23 mouse cellular contexts compared by ENCODE assay signal in genomic region chr14:73574053-73574452, GRCm38 (mm10). TPM values are rescaled to one million over a fixed set of nuclear protein-coding genes. Genes with fewer than 3 reads are reported as not detected.
DNase-seq lines count a peak whose midpoint lies in the region; ATAC-seq and TF ChIP-seq lines count a peak whose summit lies in the region.
"Had no signal": no experiment of that assay in that cellular context is flagged by ENCODE, and none has a peak within 500 bp of the region (broad histone marks: within the 10 kb centered on the region; RNA-seq: fewer than 3 reads in every experiment).

No protein-coding gene starts in this region.

- peak; percentile 23; the same call in 1 of the 2 replicates for ATAC-seq in liver, embryonic 11.5 days (replicated peaks; ENCODE audit: low FRiP score)
- peak; percentile 49; the same call in 1 of the 2 replicates for ATAC-seq in intestine, embryonic 16.5 days
- ATAC-seq: forebrain, embryonic 15.5 days; lung, postnatal 0 days; midbrain, embryonic 15.5 days had no signal

- no peak overlapping the region for H3K4me3 ChIP-seq in liver, embryonic 11.5 days (ENCODE audit: low read depth, low read length)
- H3K4me3 ChIP-seq in ES-Bruce4 (ENCODE audit: low read depth, low read length) (no peak overlapping the region), MEL (ENCODE audit: control insufficient read depth in 1 of 2, insufficient read depth in 1 of 2, low read depth in 2 of 2, low read length in 2 of 2) (no peak overlapping the region)
- no peak overlapping the region for H3K4me3 ChIP-seq in intestine, embryonic 16.5 days (ENCODE audit: low read length)
- H3K4me3 ChIP-seq: forebrain, embryonic 15.5 days; heart, adult 2 months; hindbrain, embryonic 15.5 days; left cerebral cortex, adult 2 months; limb, embryonic 15.5 days; midbrain, embryonic 15.5 days; neural tube, embryonic 13.5 days had no signal

- WGBS in liver, embryonic 11.5 days, result 82% methylated on average over 5 of the region's 5 CpGs
- 86% methylated on average over 5 of the region's 5 CpGs for WGBS in intestine, embryonic 16.5 days

- no peak overlapping the region for H3K9ac ChIP-seq in liver, embryonic 11.5 days (ENCODE audit: low read depth, low read length)
- H3K9ac ChIP-seq in ES-Bruce4 (ENCODE audit: low read depth, poor library complexity, severe bottlenecking), result no peak overlapping the region
- H3K9ac ChIP-seq in MEL (ENCODE audit: control insufficient read depth, low read depth, low read length, poor library complexity, severe bottlenecking), result no peak overlapping the region
- H3K9ac ChIP-seq in intestine, embryonic 16.5 days (ENCODE audit: low read depth, low read length), result no peak overlapping the region
- H3K9ac ChIP-seq: forebrain, embryonic 15.5 days; hindbrain, embryonic 15.5 days; limb, embryonic 15.5 days; midbrain, embryonic 15.5 days; neural tube, embryonic 13.5 days had no signal

- H3K36me3 ChIP-seq in liver, embryonic 11.5 days (ENCODE audit: control insufficient read depth, insufficient read depth, low read length), result peaks cover 19% of the 10 kb centered on the region
- H3K36me3 ChIP-seq in ES-Bruce4 (ENCODE audit: control insufficient read depth, insufficient read depth, low read length, poor library complexity, severe bottlenecking) (peaks cover 5% of the 10 kb centered on the region; the same call in 1 of the 2 replicates), MEL (ENCODE audit: control insufficient read depth in 1 of 2, insufficient read depth in 2 of 2, low read length in 2 of 2) (peaks cover 0 to 8% of the 10 kb centered on the region in 2 experiments; a peak in 2 of 4 replicates)
- peaks cover 10% of the 10 kb centered on the region for H3K36me3 ChIP-seq in intestine, embryonic 16.5 days (ENCODE audit: control insufficient read depth, insufficient read depth, low read length)

- no peak overlapping the region for H3K4me2 ChIP-seq in liver, embryonic 11.5 days
- H3K4me2 ChIP-seq in intestine, embryonic 16.5 days (ENCODE audit: low read depth, low read length), result no peak overlapping the region
- H3K4me2 ChIP-seq: forebrain, embryonic 15.5 days; hindbrain, embryonic 15.5 days; limb, embryonic 15.5 days; midbrain, embryonic 15.5 days; neural tube, embryonic 13.5 days had no signal

- no peak for DNase-seq in liver, embryonic 11.5 days (ENCODE audit: low spot score)
- DNase-seq in liver (no peak), MEL (ENCODE audit: low read depth, low spot score) (peak; percentile 52), adipocyte (ENCODE audit: low spot score) (no peak)
- DNase-seq in kidney, postnatal 25 days, result no peak
- DNase-seq: adrenal gland, postnatal 10 days; cerebellum, adult 2 months; cerebellum, postnatal 25 days; embryo, embryonic 11 days; gastrocnemius, postnatal 14 days; heart, adult 2 months; heart, postnatal 4 days; kidney, adult 18-20 months had no signal

- H3K9me3 ChIP-seq in liver, embryonic 11.5 days (ENCODE audit: control insufficient read depth, low read length), result no peaks in the 10 kb centered on the region
- peaks cover 27% of the 10 kb centered on the region for H3K9me3 ChIP-seq in ES-Bruce4 (replicated peaks; ENCODE audit: control insufficient read depth, insufficient read depth, low read length, poor library complexity, severe bottlenecking)
- no peaks in the 10 kb centered on the region for H3K9me3 ChIP-seq in MEL (replicated peaks; ENCODE audit: insufficient read depth, low read length)
- H3K9me3 ChIP-seq in intestine, embryonic 16.5 days (ENCODE audit: control insufficient read depth, low read length), result no peaks in the 10 kb centered on the region
- H3K9me3 ChIP-seq: forebrain, embryonic 15.5 days; hindbrain, embryonic 15.5 days; limb, embryonic 15.5 days; midbrain, embryonic 15.5 days; neural tube, embryonic 13.5 days had no signal

- TF ChIP-seq POLR2A in ES-Bruce4 (IDR thresholded peaks at IDR 0.05; ENCODE audit: insufficient read depth, low read length) (no peak), MEL (IDR thresholded peaks at IDR 0.05; ENCODE audit: control insufficient read depth in 1 of 2, insufficient read depth in 1 of 2, low read depth in 1 of 2, low read length in 2 of 2, poor library complexity in 1 of 2) (no peak)

- TF ChIP-seq EP300 in ES-Bruce4 (IDR thresholded peaks at IDR 0.05; ENCODE audit: insufficient read depth, low read depth, low read length) (no peak), MEL (IDR thresholded peaks at IDR 0.05; ENCODE audit: low read depth in 1 of 2, low read length in 2 of 2) (no peak)

- H3K27ac ChIP-seq in liver, embryonic 11.5 days (ENCODE audit: low read depth, low read length), result no peak overlapping the region
- H3K27ac ChIP-seq in ES-Bruce4 (ENCODE audit: insufficient read depth, low read length), result peak overlapping the region; percentile 49; the same call in 1 of the 2 replicates
- no peak overlapping the region for H3K27ac ChIP-seq in MEL (ENCODE audit: control insufficient read depth, low read depth, low read length)
- H3K27ac ChIP-seq in intestine, embryonic 16.5 days (ENCODE audit: low read length), result no peak overlapping the region
- H3K27ac ChIP-seq: forebrain, embryonic 15.5 days; heart, adult 2 months; hindbrain, embryonic 15.5 days; left cerebral cortex, adult 2 months; limb, embryonic 15.5 days; macrophage; midbrain, embryonic 15.5 days; neural tube, embryonic 13.5 days had no signal

- no peaks in the 10 kb centered on the region for H3K4me1 ChIP-seq in liver, embryonic 11.5 days (replicated peaks; ENCODE audit: control insufficient read depth, insufficient read depth, low read length)
- H3K4me1 ChIP-seq in ES-Bruce4 (ENCODE audit: control insufficient read depth, insufficient read depth, low read length) (no peaks in the 10 kb centered on the region), MEL (ENCODE audit: control insufficient read depth in 1 of 2, insufficient read depth in 2 of 2, low read length in 2 of 2) (no peaks in the 10 kb centered on the region)
- no peaks in the 10 kb centered on the region for H3K4me1 ChIP-seq in intestine, embryonic 16.5 days (ENCODE audit: control insufficient read depth, insufficient read depth, low read length)
- H3K4me1 ChIP-seq: forebrain, embryonic 15.5 days; hindbrain, embryonic 15.5 days; limb, embryonic 15.5 days; midbrain, embryonic 15.5 days; neural tube, embryonic 13.5 days had no signal

- no peak for TF ChIP-seq RAD21 in MEL (IDR thresholded peaks at IDR 0.05; ENCODE audit: low read depth, low read length)

- peaks cover 2% of the 10 kb centered on the region; the same call in 1 of the 2 replicates for H3K79me2 ChIP-seq in MEL (ENCODE audit: control insufficient read depth, insufficient read depth, low read length, poor library complexity)

- TF ChIP-seq CTCF in ES-Bruce4 (IDR thresholded peaks at IDR 0.05; ENCODE audit: low read depth, low read length), result no peak
- TF ChIP-seq CTCF in MEL (IDR thresholded peaks at IDR 0.05 in 2 of 3, conservative IDR thresholded peaks at IDR 0.05 in 1 of 3; ENCODE audit: control insufficient read depth in 1 of 3, insufficient read depth in 1 of 3, low read depth in 2 of 3, low read length in 3 of 3, poor library complexity in 1 of 3, severe bottlenecking in 1 of 3), result no peak

- H3K27me3 ChIP-seq in liver, embryonic 11.5 days (replicated peaks; ENCODE audit: control insufficient read depth, insufficient read depth, low read length), result no peaks in the 10 kb centered on the region
- no peaks in the 10 kb centered on the region for H3K27me3 ChIP-seq in ES-Bruce4 (ENCODE audit: control insufficient read depth, insufficient read depth, low read length, poor library complexity, severe bottlenecking)
- no peaks in the 10 kb centered on the region for H3K27me3 ChIP-seq in MEL (ENCODE audit: control insufficient read depth in 1 of 2, insufficient read depth in 2 of 2, low read length in 2 of 2)
- no peaks in the 10 kb centered on the region for H3K27me3 ChIP-seq in intestine, embryonic 16.5 days (replicated peaks; ENCODE audit: control insufficient read depth, insufficient read depth, low read length)
- H3K27me3 ChIP-seq: forebrain, embryonic 15.5 days; hindbrain, embryonic 15.5 days; limb, embryonic 15.5 days; midbrain, embryonic 15.5 days; neural tube, embryonic 13.5 days had no signal

TF ChIP-seq in MEL, 35 proteins besides CTCF, POLR2A, EP300 and RAD21:
- TF ChIP-seq MEF2A (IDR thresholded peaks at IDR 0.05; ENCODE audit: extremely low read depth, insufficient replicate concordance, low read depth, low read length, poor library complexity, severe bottlenecking), result no peak
- TF ChIP-seq ETS1 (IDR thresholded peaks at IDR 0.05; ENCODE audit: low read depth, low read length), result 0 out of 2 replicates have a peak, but pooled peaks have one; percentile 14
- no peak for TF ChIP-seq POLR2AphosphoS2 (IDR thresholded peaks at IDR 0.05; ENCODE audit: low read length)
- TF ChIP-seq USF2 (IDR thresholded peaks at IDR 0.05; ENCODE audit: borderline replicate concordance in 1 of 2, insufficient read depth in 1 of 2, low read depth in 1 of 2, low read length in 2 of 2), result no peak
- TF ChIP-seq RCOR1 (IDR thresholded peaks at IDR 0.05; ENCODE audit: low read depth, low read length), result no peak; the same call in 1 of the 2 replicates
- TF ChIP-seq NELFE (IDR thresholded peaks at IDR 0.05; ENCODE audit: low read depth, low read length), result no peak
- 0 out of 2 replicates have a peak, but pooled peaks have one; percentile 14 for TF ChIP-seq GATA1 (IDR thresholded peaks at IDR 0.05; ENCODE audit: low read depth, low read length)
- no peak for TF ChIP-seq MYC (IDR thresholded peaks at IDR 0.05; ENCODE audit: low read depth, low read length)
TF ChIP-seq in MEL: peak in this region for 2.

RNA-seq across cellular contexts. Expression of gene Nudt15, which starts 26.0 kb away (rescaled TPM):
- polyA plus RNA-seq in liver, embryonic 11.5 days (2014; fragmentation: Nextera tagmentation; extraction: Ambion mirVana), result 6.8 and 7.5 TPM in 2 replicates
- 3.3 and 3.9 TPM in 2 replicates for polyA plus RNA-seq in ES-Bruce4 (2011; ENCODE audit: insufficient read depth, insufficient read length, low read depth, missing spikeins)
- total RNA-seq in MEL (2012; rRNA removed), result 8.4 and 8.8 TPM in 2 replicates
- 10 to 100 TPM in 1 of 2 experiments, not detected in 1; 12.3 TPM for polyA plus RNA-seq in MEL (2012; ENCODE audit: insufficient read depth in 1 of 2, insufficient read length in 2 of 2, low read depth in 1 of 2, low replicate concordance in 2 of 2, missing spikeins in 1 of 2)
- polyA plus RNA-seq in intestine, embryonic 16.5 days (2015; fragmentation: Nextera tagmentation; extraction: Ambion mirVana), result 5.7 and 5.8 TPM in 2 replicates

RNA-seq across cellular contexts. Expression of gene Sucla2, which starts 48.9 kb away (rescaled TPM):
- 92.8 and 105 TPM in 2 replicates for polyA plus RNA-seq in liver, embryonic 11.5 days (2014; fragmentation: Nextera tagmentation; extraction: Ambion mirVana)
- polyA plus RNA-seq in ES-Bruce4 (2011; ENCODE audit: insufficient read depth, insufficient read length, low read depth, missing spikeins) (82.5 and 91.0 TPM in 2 replicates), MEL (2012; ENCODE audit: insufficient read depth in 1 of 2, insufficient read length in 2 of 2, low read depth in 1 of 2, low replicate concordance in 2 of 2, missing spikeins in 1 of 2) (10 to 100 TPM; 61.6 to 65.5 TPM)
- total RNA-seq in MEL (2012; rRNA removed), result 59.4 and 63.0 TPM in 2 replicates
- 140 and 141 TPM in 2 replicates for polyA plus RNA-seq in intestine, embryonic 16.5 days (2015; fragmentation: Nextera tagmentation; extraction: Ambion mirVana)
